18 mouse cellular contexts compared by ENCODE assay signal in the genomic region with DNA sequence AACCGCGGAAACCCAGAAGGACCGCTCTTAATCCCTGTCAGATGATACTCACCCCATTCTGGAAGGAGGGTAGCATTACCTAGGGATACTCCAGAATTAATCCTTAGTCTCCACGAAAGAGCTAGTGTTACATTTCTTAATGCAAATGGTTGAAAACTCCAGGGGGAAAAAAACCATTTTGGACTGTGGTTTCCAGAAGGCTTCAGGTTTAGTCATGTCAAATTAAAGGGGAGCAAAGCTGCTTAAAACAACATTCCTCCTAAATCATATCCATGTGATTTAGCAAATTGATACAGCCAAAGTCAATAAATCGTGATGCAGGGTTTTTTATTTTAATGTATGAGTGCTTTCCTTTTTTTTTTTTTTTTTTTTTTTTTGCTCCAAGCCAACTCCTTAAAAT. TPM values are rescaled to one million over a fixed set of nuclear protein-coding genes. Genes with fewer than 3 reads are reported as not detected.
"Had no signal": no experiment of that assay in that cellular context is flagged by ENCODE, and none has a peak within 500 bp of the region (broad histone marks: within the 10 kb centered on the region; RNA-seq: fewer than 3 reads in every experiment).

No protein-coding gene starts in this region.

- H3K9ac ChIP-seq: intestine, embryonic 15.5 days; kidney, embryonic 15.5 days; limb, embryonic 13.5 days; liver, embryonic 13.5 days had no signal

- H3K27me3 ChIP-seq: intestine, embryonic 15.5 days; kidney, embryonic 15.5 days; limb, embryonic 13.5 days; liver, embryonic 13.5 days had no signal

- H3K36me3 ChIP-seq: intestine, embryonic 15.5 days; kidney, embryonic 15.5 days; limb, embryonic 13.5 days; liver, embryonic 13.5 days had no signal

- H3K9me3 ChIP-seq: intestine, embryonic 15.5 days; kidney, embryonic 15.5 days; limb, embryonic 13.5 days; liver, embryonic 13.5 days had no signal

- DNase-seq: kidney, adult 11 months; kidney, adult 8-10 months; kidney, postnatal 10 days; kidney, postnatal 36 days; left cerebral cortex, postnatal 4 days; liver, embryonic 13.5 days; lung, adult 2 months; lung, postnatal 14 days; right cerebral cortex, postnatal 14 days; right cerebral cortex, postnatal 4 days; thymus, adult 2 months; thymus, postnatal 14 days; thymus, postnatal 4 days had no signal

- ATAC-seq: intestine, embryonic 15.5 days had no signal

- H3K4me2 ChIP-seq: intestine, embryonic 15.5 days; kidney, embryonic 15.5 days; limb, embryonic 13.5 days; liver, embryonic 13.5 days had no signal

- H3K4me3 ChIP-seq: intestine, embryonic 15.5 days; kidney, embryonic 15.5 days; limb, embryonic 13.5 days; liver, embryonic 13.5 days had no signal

- H3K27ac ChIP-seq: intestine, embryonic 15.5 days; kidney, embryonic 15.5 days; limb, embryonic 13.5 days; liver, embryonic 13.5 days; macrophage; stomach, postnatal 0 days had no signal

- H3K4me1 ChIP-seq: intestine, embryonic 15.5 days; liver, embryonic 13.5 days had no signal

RNA-seq across cellular contexts. Expression of a gene that starts 35.5 kb away (rescaled TPM):
- polyA plus RNA-seq: macrophage had no signal
